Mouse (Mus musculus): ENCODE measurements around the gene Rfx5.
A peak's percentile ranks its signal among the peaks of the same experiment; 100 is the strongest.
"Not testable (repeated sequence)": the region's sequence is repeated elsewhere in the genome, so short reads cannot be mapped to it uniquely, and the experiment has no call there.

Rfx5 gene

GRCm38 (mm10) chr3:94935332-94935731 lies 18.5 kb upstream of the Rfx5 start:
- not testable (repeated sequence) for DNase-seq (ENCODE audit: low read depth in 1 of 2, low spot score in 2 of 2)

DNA sequence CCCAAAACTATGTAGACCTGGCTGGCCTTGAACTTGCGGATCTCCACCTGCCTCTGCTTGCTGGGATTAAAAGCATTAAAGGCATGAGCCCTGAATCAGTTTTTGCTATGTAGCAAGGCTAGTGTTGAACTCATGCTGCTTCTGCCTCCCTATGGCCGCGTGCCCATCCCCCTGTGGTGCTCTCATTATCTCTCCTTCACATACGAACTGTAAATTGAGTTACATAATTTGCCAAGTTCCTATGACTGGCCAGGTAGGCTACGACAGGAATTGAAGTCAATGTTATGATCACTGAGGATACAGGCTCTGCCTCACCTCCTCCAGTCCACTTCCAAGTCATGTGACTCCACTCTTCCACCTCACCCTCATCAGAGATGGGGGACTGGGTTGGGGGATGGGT lies 17.7 kb upstream of the Rfx5 start:
- DNase-seq (ENCODE audit: low read depth in 1 of 2, low spot score in 2 of 2) = not testable (repeated sequence)

GRCm38 (mm10) chr3:94937194-94937593 lies 16.7 kb upstream of the Rfx5 start:
- DNase-seq (ENCODE audit: low read depth in 1 of 2, low spot score in 2 of 2) = not testable (repeated sequence)

GRCm38 (mm10) chr3:94940033-94940432 lies 13.8 kb upstream of the Rfx5 start:
- DNase-seq (ENCODE audit: low read depth in 1 of 2, low spot score in 2 of 2) = not testable (repeated sequence)

GRCm38 (mm10) chr3:94942211-94942967 lies 11.5 kb upstream of the Rfx5 start:
- DNase-seq (ENCODE audit: low read depth in 1 of 2, low spot score in 2 of 2) = not testable (repeated sequence)

GRCm38 (mm10) chr3:94943706-94944105 lies 10.2 kb upstream of the Rfx5 start:
- DNase-seq (ENCODE audit: low read depth in 1 of 2, low spot score in 2 of 2) = not testable (repeated sequence)

DNA sequence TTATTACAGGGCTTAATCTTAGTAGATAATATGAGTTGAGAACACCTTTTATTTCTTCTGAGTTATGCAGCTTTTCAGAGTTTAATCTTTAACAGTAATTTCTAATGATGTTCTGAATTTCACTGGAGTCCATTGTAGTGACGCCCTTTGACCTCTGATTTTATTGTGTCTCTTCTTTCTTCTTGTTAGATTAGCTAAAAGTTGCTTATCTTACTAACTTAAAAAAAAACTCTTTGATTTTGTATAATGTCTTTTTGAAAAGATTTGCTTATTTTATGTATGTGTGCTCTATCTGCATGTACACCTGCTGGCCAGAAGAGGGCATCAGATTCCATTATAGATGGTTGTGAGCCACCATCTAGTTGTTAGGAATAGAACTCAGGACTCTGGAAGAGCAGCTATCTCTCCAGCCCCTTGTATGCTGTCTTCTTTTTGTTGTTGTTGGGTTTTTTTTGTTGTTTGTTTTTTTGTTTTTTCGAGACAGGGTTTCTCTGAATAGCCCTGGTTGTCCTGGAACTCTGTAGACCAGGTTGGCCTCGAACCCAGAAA lies 5.7 kb upstream of the Rfx5 start:
- no peak for DNase-seq (ENCODE audit: low read depth in 1 of 2, low spot score in 2 of 2)

- no peak for DNase-seq (ENCODE audit: low read depth in 1 of 2, low spot score in 2 of 2)
Measured at GRCm38 (mm10) chr3:94949645-94950044, 4.2 kb upstream of the Rfx5 start.

DNA sequence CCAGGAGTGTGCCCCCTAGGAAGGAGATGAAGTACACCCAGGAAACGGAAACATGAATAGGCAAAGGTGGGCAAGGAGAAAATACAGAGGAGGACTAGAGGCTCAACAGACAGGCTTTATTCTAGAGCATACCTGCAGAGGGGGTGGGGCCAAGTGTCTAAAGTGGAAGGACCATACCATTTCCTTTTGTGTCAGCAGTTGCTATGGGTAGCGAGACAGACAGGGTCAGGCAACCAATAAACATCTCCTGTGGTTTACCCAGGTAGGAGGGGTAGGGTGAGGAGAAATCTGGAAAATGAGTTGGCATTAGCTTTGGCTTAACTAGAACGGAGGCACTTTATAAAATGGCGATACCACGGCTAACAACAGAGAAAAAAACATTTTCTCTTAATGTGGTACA lies 1.1 kb upstream of the Rfx5 start:
- DNase-seq (ENCODE audit: low read depth in 1 of 2, low spot score in 2 of 2) = no peak

- DNase-seq (ENCODE audit: low read depth in 1 of 2, low spot score in 2 of 2) = no peak
Measured at GRCm38 (mm10) chr3:94953384-94953763, 501 bp upstream of the Rfx5 start.

GRCm38 (mm10) chr3:94958295-94958694 lies 4.4 kb downstream of the Rfx5 start:
- DNase-seq (ENCODE audit: low read depth in 1 of 2, low spot score in 2 of 2) = no peak

DNA sequence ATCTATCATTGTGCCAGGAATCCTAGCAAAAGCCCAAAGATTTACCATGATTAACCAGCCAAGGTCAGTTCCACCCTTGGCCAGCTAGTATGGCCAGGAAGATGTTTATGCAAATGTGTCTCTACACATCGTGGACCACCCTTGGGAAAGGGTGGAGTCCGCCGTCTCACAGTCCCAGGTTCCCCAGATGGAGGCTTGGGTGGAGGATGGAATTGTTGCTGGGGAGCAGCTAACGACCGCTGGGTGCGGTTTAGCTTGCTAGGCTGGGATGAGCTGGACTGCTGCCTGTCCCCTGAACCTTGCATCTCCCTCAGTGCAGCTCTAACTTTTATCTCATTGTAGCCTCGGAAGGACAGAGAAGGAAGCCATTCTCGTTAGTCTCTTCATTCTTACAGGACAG lies 6.0 kb downstream of the Rfx5 start:
- no peak for DNase-seq (ENCODE audit: low read depth in 1 of 2, low spot score in 2 of 2)

- DNase-seq (ENCODE audit: low read depth in 1 of 2, low spot score in 2 of 2) = no peak
Measured at GRCm38 (mm10) chr3:94960322-94960721, 6.4 kb downstream of the Rfx5 start.

GRCm38 (mm10) chr3:94964989-94965388 lies 11.1 kb downstream of the Rfx5 start:
- no peak for DNase-seq (ENCODE audit: low read depth in 1 of 2, low spot score in 2 of 2)

- DNase-seq (ENCODE audit: low read depth in 1 of 2, low spot score in 2 of 2) = no peak
Measured at GRCm38 (mm10) chr3:94965878-94966277, 12.0 kb downstream of the Rfx5 start.

- no peak for DNase-seq (ENCODE audit: low read depth in 1 of 2, low spot score in 2 of 2)
Measured at GRCm38 (mm10) chr3:94972552-94972951, 18.7 kb downstream of the Rfx5 start.

- DNase-seq (ENCODE audit: low read depth in 1 of 2, low spot score in 2 of 2) = no peak
Measured at GRCm38 (mm10) chr3:94973620-94974019, 19.7 kb downstream of the Rfx5 start.

DNA sequence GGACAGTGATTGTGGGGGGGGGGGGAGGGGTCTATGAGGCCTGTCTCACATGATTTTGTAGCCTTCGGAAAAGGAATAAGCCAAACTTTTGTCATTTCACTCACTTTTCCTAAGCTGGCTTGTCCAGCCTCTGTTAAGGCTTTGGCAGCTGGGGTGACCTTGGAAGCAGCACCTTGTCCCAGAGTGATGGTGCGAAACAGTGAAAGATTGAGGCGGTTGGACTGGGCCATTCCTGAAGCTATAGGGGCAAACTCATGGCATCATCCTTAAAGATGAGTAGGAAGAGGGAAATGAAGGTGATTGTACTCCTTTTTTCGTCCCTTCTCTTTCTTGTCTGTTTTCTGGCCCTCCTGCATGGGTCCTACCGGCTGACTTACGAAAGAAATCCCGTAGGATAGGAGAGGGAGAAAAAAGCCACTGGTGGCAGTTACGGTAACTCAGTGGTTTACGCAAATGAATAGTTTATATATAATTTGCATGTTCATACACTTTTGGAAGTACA lies 20.2 kb downstream of the Rfx5 start:
- DNase-seq (ENCODE audit: low read depth in 1 of 2, low spot score in 2 of 2) = no peak

DNA sequence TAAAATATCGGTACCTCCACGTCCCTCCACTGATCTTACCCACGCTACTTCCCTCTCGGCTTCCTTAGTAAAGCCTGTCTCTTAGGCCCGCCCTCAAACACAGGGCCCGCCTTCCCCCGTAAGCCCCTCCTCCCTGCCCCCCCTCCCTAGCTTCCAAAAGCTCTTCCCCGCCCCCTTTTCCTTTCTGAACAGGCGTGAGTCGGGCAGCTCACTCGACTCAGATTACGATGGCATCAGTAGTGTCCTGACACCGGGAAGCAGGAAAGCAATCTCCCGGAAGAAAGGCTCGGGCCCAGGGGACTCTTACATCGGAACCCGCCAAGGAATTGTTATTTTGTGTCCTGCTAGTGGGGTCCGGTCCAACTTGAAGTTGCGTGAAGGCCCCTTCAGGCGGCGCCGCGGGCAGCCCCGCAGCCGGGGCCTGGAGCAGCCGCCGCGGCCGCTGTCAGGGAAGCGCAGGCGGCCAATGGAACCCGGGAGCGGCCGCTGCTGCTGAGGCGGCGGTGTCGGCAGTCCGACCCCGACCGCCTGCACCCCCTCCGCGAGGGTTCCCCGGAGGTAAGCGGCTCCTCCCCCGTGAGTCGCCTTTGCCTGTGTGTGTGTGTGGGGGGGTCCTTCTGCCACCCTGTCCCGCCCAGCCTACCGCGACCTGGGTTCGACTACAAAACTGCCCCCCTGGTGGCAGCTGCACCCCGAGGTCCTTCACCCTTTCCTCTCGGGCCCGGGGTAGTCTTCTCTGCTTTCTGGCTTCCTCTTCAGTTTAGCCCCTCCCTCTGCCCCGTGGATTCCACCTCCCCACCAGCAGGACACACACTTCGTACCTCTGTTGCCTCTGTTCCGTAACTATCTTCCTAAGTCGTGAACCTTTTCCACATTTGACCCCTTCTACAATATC lies 20.9 kb downstream of the Rfx5 start, which contains the start of gene Pi4kb:
Gene Pi4kb (plus strand): TSS at position 204 of the 895 bp plus-strand sequence.
- peak; percentile 66 to 89 for DNase-seq (ENCODE audit: low read depth in 1 of 2, low spot score in 2 of 2)

GRCm38 (mm10) chr3:94984312-94984711 lies 30.4 kb downstream of the Rfx5 start:
- DNase-seq (ENCODE audit: low read depth in 1 of 2, low spot score in 2 of 2) = no peak

- no peak for DNase-seq (ENCODE audit: low read depth in 1 of 2, low spot score in 2 of 2)
Measured at GRCm38 (mm10) chr3:94985513-94985912, 31.6 kb downstream of the Rfx5 start.

GRCm38 (mm10) chr3:94987578-94987977 lies 33.7 kb downstream of the Rfx5 start:
- DNase-seq (ENCODE audit: low read depth in 1 of 2, low spot score in 2 of 2) = no peak
